Mouse (Mus musculus): ENCODE results near the gene Chchd10.

Chchd10 gene

GRCm38 (mm10) chr10:75951424-75952050, 18.6 kb downstream of the Chchd10 start:
- DNase-seq, result no peak

GRCm38 (mm10) chr10:75954381-75954811, 21.5 kb downstream of the Chchd10 start, which contains the start of gene Gm5134:
TSS of gene Gm5134 (plus strand) at chr10:75954514.
- DNase-seq, result no peak

- no peak for DNase-seq
These were observed 40.9 kb downstream of the Chchd10 start for GRCm38 (mm10) chr10:75973846-75974245.

- no peak for DNase-seq
These were observed 42.3 kb downstream of the Chchd10 start for GRCm38 (mm10) chr10:75975216-75975615.

GRCm38 (mm10) chr10:75978119-75978834, 45.3 kb downstream of the Chchd10 start:
- no peak for DNase-seq

GRCm38 (mm10) chr10:75978835-75979157, 45.9 kb downstream of the Chchd10 start:
- DNase-seq, result no peak

GRCm38 (mm10) chr10:75979432-75979831, 46.5 kb downstream of the Chchd10 start:
- DNase-seq, result no peak

Measured in kidney, adult 11 months (tissue).